Mouse (Mus musculus) T-helper 17 cell (primary cell): ENCODE measurements around the gene Actrt3.

ENCODE experiments used
- in situ Hi-C, 2 experiments: fragments of 300-600 bp; cut with MboI, MseI; formaldehyde crosslinking; loops; 1 replicate in 1 of 2; 2 replicates in 1 of 2; pipeline ENCODE4 v1.15.1; 2025; ENCODE audit warnings: high pct_unique_total_duplicates in 2 of 2

Actrt3 gene

DNA sequence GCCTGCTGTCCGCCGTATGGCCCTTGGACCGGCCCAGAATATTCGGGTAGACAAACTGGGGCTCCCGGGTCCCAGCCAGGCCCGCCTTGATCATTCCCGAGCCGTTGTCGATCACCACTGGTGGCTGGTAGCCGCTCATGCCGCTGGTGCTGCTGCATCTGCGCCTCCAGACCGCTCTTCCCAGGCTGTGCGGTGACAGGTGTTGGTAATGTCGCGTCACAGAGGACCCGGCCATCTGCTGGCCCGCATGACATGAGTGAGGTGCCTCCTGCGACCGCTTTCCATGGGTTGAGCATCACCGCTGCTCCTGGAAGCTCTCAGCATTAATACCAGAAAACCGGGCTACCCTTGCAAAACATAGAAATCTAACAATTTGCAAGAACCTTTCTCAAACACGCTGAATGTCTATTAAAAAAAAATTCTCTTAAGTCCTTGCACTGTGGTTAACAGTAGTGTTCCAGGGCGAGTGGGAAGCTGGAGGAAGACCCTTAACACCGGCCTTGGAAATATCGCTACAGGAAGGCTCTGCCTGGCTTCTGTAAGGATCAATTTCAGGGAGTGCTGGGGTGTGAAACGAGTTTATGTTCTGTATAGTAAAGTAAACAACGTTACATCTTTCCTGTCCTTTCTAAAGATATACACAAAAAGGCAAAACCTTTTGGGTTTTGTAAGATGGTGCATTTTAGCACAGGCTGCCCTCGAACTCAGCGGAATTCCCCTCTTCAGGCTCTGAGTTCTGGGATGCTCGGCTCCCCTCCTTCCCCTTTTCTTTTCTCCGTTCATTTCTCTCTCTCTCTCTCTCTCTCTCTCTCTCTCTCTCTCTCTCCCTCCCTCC lies at the start of gene Actrt3:
Gene Actrt3, minus strand, starts transcription at position 229 of the 835 bp plus-strand sequence.
- in situ Hi-C loops: loop anchor here (5.0 to 25.0 kb wide), 7 partner anchors 192 to 1813 kb away; partner anchors contain the start of genes Eif5a2 (in 1 of the 2), Rpl22l1 (in 1 of the 2) and Sec62 (in 1 of the 2)

GRCm38 (mm10) chr3:30648466-30648865 lies 48.7 kb upstream of the Actrt3 start:
- in situ Hi-C loops: loop anchor here in 1 of 2 experiments (10.0 kb wide), 1 partner anchor 744 kb away; no protein-coding TSS in a partner anchor

DNA sequence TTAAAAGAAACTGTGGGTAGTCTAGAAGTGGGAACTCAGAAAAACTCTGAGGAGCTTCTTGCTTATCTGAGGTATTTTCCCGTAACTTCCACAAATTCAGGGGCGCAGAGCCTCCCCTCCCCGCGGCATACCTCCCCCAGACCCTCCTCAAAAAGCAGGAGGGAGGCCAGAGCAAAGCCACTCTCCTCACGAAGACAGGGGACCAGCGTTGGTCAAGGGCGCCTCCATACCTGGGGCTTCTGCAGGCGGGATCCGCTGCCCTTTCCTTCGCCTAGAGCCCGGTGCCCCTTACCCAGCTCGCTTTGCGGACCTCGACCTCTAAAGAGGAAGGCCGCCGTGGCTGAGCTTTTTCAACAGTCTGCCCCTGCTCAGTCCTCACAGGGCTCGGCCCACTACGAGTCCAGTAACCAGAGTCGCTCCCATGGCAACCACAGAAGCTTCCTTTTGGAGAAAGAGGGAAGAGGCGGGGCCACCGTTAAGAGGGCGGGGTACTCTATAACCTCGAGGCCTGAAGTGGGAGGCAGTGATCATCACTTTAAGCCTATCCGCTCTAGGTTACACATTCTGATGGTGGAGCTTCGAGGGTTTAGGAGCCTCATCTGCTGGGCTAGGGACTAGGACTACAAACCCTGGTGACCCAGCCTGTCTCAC lies 47.8 kb upstream of the Actrt3 start, which contains the start of gene Lrrc34:
Gene Lrrc34, minus strand, starts transcription at position 430 of the 651 bp plus-strand sequence.
- in situ Hi-C loops: loop anchor here in 1 of 2 experiments (10.0 kb wide), 1 partner anchor 743 kb away; no protein-coding TSS in a partner anchor

DNA sequence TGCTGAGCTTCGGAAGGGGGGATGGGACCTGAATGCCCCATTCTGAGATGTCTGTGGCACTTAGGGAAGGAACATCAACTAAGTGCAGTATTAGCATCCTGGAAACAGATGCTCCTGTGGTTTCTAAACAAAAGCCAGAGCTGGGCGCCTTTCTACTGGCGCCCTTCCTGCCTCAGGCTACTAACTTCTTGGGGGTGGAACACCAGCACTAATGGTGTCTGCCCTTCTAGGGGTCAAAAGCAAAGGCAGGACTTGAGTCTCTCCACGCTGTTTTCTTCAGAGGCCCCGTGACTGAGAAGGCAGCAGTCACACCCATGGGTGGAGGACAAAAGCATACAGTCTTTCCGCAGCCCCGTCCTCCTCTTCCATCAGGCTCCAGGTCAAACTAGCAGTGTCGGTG lies 47.0 kb upstream of the Actrt3 start:
- in situ Hi-C loops: loop anchor here in 1 of 2 experiments (10.0 kb wide), 1 partner anchor 742 kb away; no protein-coding TSS in a partner anchor

- in situ Hi-C loops: loop anchor here in 1 of 2 experiments (10.0 kb wide), 1 partner anchor 739 kb away; no protein-coding TSS in a partner anchor
Observed at GRCm38 (mm10) chr3:30644207-30644606, 44.5 kb upstream of the Actrt3 start, which contains the start of gene Lrriq4. TSS of gene Lrriq4 (plus strand) at chr3:30644507.

- in situ Hi-C loops: no loop called here
Observed at GRCm38 (mm10) chr3:30635629-30636028, 35.9 kb upstream of the Actrt3 start.

GRCm38 (mm10) chr3:30633681-30634080 lies 33.9 kb upstream of the Actrt3 start:
- in situ Hi-C loops: no loop called here

DNA sequence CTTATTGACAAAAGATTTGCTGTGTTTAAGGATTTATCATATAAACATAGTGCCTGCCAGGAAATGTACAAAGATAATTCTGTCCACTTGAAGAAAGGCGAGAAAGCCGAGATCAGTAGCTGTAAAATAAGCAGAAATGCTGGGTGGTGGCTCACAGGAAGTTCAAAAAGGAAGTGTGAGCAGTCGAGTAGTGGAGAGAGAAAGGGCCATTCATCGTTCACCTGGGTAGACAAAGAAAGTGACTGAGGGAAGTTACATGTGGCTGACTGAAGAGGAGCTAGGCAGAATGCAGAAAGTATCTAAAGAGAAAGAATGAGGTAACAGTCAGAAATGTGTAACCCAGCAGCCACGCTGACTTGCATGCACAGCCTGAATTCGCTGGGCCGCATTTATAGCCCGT lies 20.4 kb upstream of the Actrt3 start:
- in situ Hi-C loops: no loop called here

DNA sequence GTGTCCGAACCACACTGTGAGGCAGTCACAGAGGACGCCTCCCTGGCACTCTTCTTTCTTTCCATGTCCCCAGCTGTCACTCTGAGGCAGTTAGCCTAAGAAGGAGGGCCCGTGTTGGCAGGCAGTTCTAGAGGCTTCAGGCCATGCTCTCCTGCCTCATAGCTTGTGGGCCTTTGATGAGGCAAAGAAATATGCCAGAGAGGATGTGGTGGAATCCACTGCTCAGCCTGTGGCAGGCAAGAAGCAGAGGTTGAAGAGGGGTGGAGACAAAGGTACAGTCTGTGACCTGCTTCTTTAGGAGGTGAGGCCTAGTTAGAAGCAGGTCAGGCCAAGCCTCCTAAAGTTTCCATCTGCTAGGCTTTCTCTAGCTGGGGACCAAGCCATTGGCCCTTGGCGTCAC lies 11.2 kb upstream of the Actrt3 start:
- in situ Hi-C loops: no loop called here

DNA sequence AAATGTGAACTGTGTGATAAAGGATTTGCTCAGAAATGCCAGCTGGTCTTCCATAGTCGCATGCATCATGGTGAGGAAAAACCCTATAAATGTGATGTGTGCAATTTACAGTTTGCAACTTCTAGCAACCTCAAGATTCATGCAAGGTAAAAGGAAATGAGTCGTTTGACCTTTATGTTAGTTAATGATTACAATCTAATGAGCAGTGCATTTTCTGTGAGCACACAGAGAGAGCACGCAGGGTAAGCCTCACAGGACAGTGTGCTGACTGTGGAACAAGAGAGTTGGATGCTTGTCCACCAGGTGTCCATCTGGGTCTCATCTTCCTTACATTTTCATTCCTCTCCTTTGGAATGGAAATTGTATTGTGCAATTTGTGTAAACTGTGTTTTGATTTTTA lies 9.3 kb upstream of the Actrt3 start:
- in situ Hi-C loops: loop anchor here in 1 of 2 experiments (10.0 kb wide), 1 partner anchor 366 kb away; no protein-coding TSS in a partner anchor

GRCm38 (mm10) chr3:30603256-30603655 lies 3.5 kb upstream of the Actrt3 start:
- in situ Hi-C loops: loop anchor here (5.0 to 10.0 kb wide), 3 partner anchors 369 to 534 kb away; no protein-coding TSS in a partner anchor

DNA sequence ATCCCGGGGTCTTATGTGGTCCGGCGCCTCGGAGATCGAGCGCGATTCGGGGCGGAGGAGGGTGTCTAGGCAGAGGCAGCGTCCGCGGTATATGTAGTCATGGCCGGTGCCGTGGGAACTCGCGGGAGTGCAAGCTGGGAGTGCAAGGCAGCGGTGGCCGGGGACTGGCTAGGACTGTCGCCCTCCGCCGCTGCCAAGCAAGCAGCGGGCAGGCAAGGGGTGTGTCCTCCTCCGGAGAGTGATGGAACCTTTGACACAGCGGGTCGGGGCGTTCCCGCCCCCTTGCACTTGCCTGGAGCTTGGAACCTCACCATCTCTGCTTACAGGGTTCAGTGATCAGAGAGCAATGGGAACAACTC lies 3.0 kb upstream of the Actrt3 start:
- in situ Hi-C loops: loop anchor here (5.0 to 10.0 kb wide), 3 partner anchors 370 to 535 kb away; no protein-coding TSS in a partner anchor

DNA sequence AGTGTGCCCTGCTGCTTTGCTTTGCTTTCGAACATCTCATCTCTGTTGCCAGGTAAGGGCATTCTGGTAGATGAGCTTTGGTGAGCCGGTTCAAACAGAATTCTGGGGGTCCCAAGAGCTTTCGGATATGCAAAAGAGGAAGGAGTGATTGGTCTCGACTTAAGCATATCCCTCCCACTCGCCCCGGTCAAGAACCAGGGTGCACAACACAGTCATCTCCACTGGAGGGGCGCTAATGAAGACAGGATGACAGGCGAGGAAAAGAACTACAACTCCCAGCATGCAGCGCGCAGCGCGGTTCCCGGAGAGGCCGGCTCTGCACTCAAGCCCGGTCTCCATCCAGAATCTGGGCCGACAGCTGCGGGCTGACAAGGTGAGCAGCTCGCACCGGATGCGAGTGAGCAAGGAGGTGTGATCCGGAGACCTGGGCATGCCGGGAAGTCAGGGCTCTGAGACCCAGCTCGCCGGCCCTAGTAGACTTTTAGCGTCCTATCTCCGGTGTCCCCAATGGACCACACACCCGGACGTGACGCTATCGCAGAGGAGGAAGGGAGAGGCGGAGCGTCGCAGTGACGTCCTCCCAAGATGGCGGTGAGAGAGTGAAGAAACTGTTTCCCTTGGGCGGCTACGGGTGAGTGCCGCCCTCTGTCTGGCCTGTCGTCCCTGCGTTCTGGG lies 2.5 kb upstream of the Actrt3 start, which contains the start of gene Mynn:
Gene Mynn, plus strand, starts transcription at position 1 of the 675 bp plus-strand sequence.
- in situ Hi-C loops: loop anchor here (5.0 to 10.0 kb wide), 3 partner anchors 370 to 535 kb away; no protein-coding TSS in a partner anchor

GRCm38 (mm10) chr3:30601610-30602064 lies 1.9 kb upstream of the Actrt3 start:
- in situ Hi-C loops: loop anchor here (5.0 to 10.0 kb wide), 3 partner anchors 371 to 536 kb away; no protein-coding TSS in a partner anchor

DNA sequence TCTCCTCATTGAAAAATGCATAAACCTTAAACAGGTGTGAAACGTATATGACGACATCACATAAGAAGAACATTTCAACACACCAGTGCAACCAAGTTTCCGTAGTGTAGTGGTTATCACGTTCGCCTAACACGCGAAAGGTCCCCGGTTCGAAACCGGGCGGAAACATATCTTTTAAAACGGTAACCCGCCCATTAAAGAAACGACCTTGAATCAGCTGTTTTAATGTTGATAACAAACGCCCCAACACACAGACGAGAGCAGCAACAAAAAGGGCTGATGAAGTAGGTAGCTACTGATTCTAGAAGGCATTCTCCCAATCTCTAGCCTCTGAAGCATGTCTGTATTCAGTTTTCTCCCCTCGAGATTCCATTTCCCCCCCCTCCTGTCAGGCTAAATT lies 1.4 kb upstream of the Actrt3 start:
- in situ Hi-C loops: loop anchor here (5.0 to 10.0 kb wide), 3 partner anchors 371 to 536 kb away; no protein-coding TSS in a partner anchor

DNA sequence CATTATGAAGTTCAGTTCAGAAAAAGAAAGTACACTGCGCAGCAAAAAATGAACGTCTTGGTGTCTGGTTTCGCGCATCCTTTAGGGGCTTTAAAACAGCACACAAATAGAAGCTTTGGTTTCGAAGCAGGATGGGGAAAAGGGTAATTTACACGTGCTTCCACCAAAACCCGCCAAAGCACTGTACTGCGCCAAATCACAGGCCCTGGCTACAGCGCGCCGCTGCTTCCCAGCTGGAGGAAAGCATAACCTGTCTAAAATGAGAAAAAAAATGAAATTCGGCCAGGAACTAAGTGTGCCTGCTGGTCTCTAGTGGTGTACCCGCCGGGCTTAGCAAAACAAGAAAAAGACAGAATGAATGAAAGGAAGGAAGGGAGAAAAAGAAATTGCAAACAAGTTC lies 978 bp upstream of the Actrt3 start:
- in situ Hi-C loops: loop anchor here (5.0 to 10.0 kb wide), 3 partner anchors 372 to 537 kb away; no protein-coding TSS in a partner anchor

GRCm38 (mm10) chr3:30597271-30597670 lies 2.5 kb downstream of the Actrt3 start:
- in situ Hi-C loops: loop anchor here (5.0 to 25.0 kb wide), 4 partner anchors 195 to 1810 kb away; partner anchors contain the start of genes Eif5a2 (in 1 of the 2), Rpl22l1 (in 1 of the 2) and Sec62 (in 1 of the 2)

DNA sequence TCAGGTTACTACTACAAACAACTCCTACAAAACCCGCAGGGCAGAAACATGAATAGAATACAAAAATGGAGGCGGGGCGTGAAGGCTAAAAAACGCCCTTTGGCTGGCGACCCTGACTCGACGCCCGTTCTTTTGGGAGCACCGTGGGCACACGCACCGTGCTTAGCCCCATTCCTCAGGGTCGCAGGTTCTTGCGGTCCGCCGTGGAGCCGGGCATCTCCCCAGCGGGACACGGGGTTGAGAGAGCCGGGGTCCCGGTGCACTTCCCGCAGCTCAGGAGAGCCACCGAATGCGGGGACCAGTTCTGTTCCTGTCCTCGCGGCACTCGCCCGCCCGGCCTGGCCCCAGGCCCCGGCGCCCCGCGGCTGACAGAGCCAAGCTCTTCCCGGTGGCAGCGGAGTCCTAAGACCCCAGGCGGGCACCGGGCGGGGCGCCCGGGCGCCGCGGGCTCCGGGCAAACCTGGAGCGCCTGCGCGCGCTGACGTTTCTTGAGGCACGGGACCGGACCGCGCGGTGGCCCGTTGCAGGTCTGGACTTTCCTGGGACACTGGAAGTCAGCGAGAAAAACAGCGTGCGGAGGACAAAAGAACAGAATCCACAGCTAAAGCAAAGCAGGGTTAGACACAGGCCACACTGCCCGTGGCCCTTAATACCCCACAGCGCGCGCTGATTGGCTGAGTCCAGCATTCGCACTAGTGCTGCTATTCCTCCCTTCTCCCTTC lies 4.5 kb downstream of the Actrt3 start:
- in situ Hi-C loops: loop anchor here (5.0 to 25.0 kb wide), 4 partner anchors 197 to 1808 kb away; partner anchors contain the start of genes Eif5a2 (in 1 of the 2), Rpl22l1 (in 1 of the 2) and Sec62 (in 1 of the 2)

DNA sequence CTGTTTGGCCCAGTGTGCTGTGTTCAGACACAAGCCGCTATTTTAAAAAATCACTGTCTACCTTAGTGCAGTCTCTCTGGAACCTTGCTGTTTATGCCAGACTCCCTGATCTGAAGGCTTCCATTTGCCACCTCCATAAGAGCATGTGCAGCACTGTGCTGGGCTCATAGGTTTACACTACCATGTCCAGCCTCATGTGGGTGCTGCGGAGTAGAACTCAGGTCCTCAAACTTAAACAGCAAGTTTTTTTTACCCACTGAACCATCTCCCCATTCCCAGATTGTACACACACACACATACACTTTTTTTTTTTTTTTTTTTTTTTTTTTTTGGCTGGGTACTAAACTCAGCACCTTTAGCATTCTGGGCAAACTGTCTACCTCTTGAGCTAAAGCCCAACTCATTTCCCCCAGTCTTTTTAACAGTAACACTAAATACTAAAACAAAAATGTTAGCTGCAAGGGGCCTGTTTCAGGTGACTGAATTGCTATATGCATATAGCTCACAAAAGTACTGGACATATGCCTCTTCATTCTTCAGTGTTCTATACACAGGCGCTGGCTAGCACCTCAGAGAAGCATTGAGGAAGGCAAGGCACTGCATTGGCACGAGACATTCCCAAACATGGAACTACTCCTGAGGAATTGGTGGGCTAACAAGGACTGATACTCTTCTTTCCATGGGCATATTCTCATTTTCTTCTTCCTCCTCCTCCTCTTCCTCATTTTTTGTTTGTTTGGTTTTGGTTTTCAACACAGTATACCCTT lies 5.8 kb downstream of the Actrt3 start:
- in situ Hi-C loops: loop anchor here (25.0 kb wide), 2 partner anchors 1782 to 1807 kb away; partner anchors contain the start of genes Eif5a2 (in 1 of the 2) and Rpl22l1 (in 1 of the 2)
